In the genomic region with DNA sequence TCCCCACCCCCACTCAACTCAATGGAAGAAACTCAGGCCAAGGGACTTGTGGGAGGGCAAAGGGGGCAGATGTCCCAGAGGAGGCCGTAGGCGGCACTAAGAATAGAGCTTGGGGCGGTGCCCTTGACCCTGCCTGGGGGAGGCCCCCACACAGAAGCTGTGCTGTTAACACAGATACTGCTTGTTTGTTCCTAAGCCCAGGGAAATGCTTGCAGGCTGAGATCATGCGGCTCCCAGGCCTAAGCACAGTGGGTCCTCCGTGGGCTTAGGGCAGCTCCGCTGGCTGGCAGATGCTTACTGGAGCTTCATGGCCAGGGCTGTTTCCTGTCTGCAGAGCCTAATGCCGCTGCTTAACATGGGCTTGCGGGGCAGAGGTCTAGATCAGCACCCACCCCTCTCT, we compare ENCODE assay signal across 10 mouse cellular contexts. TPM values are rescaled to one million over a fixed set of nuclear protein-coding genes. Genes with fewer than 3 reads are reported as not detected.
DNase-seq lines count a peak whose midpoint lies in the region; ATAC-seq and TF ChIP-seq lines count a peak whose summit lies in the region.
"Had no signal": no experiment of that assay in that cellular context is flagged by ENCODE, and none has a peak within 500 bp of the region (broad histone marks: within the 10 kb centered on the region; RNA-seq: fewer than 3 reads in every experiment).

No protein-coding gene starts in this region.

- peak overlapping the region; percentile 25; the same call in 1 of the 2 replicates for H3K4me2 ChIP-seq in heart, embryonic 13.5 days
- no peak overlapping the region for H3K4me2 ChIP-seq in limb, embryonic 12.5 days

- peak overlapping the region; percentile 86 for H3K27ac ChIP-seq in heart, embryonic 13.5 days (replicated peaks)
- 0 out of 2 replicates have a peak overlapping the region, but pooled peaks have one; percentile 32 for H3K27ac ChIP-seq in limb, embryonic 12.5 days

- no peaks in the 10 kb centered on the region for H3K9me3 ChIP-seq in heart, embryonic 13.5 days
- H3K9me3 ChIP-seq in limb, embryonic 12.5 days = no peaks in the 10 kb centered on the region

- no peak overlapping the region for H3K4me3 ChIP-seq in heart, embryonic 13.5 days
- H3K4me3 ChIP-seq in limb, embryonic 12.5 days (replicated peaks) = no peak overlapping the region

- no peak for TF ChIP-seq POLR2A in brain, embryonic 14.5 days (IDR thresholded peaks at IDR 0.05; ENCODE audit: borderline replicate concordance, extremely low read depth, insufficient read depth, insufficient read length, poor library complexity, severe bottlenecking)

- 15% methylated on average over 8 of the region's 8 CpGs for WGBS in heart, embryonic 13.5 days
- WGBS in limb, embryonic 12.5 days = 76% methylated on average over 8 of the region's 8 CpGs

- peak; percentile 20 for DNase-seq in embryo, embryonic 10 days (ENCODE audit: low spot score)
- DNase-seq in embryo, embryonic 9.5 days (ENCODE audit: extremely low spot score) = no peak
- DNase-seq in brain, embryonic 14.5 days (ENCODE audit: low read depth) = peak; percentile 65
- no peak for DNase-seq in cerebellum, adult 18-20 months
- DNase-seq in left cerebral cortex, adult 8-10 months (ENCODE audit: low spot score in 2 of 2) = no peak
- DNase-seq: gastrocnemius, postnatal 36 days; thymus, adult 18-20 months had no signal

- H3K36me3 ChIP-seq in heart, embryonic 13.5 days = peaks cover 38% of the 10 kb centered on the region
- peaks cover 72% of the 10 kb centered on the region for H3K36me3 ChIP-seq in limb, embryonic 12.5 days

- H3K4me1 ChIP-seq in heart, embryonic 13.5 days = peaks cover 36% of the 10 kb centered on the region
- H3K4me1 ChIP-seq in limb, embryonic 12.5 days (replicated peaks) = peaks cover 12% of the 10 kb centered on the region

- TF ChIP-seq CTCF in brain, embryonic 14.5 days (IDR thresholded peaks at IDR 0.05; ENCODE audit: borderline replicate concordance, extremely low read depth, insufficient read depth, insufficient read length) = no peak

- no peaks in the 10 kb centered on the region for H3K27me3 ChIP-seq in heart, embryonic 13.5 days (replicated peaks)
- no peaks in the 10 kb centered on the region for H3K27me3 ChIP-seq in limb, embryonic 12.5 days

- H3K9ac ChIP-seq in heart, embryonic 13.5 days = peak overlapping the region; percentile 47; the same call in 1 of the 2 replicates
- no peak overlapping the region for H3K9ac ChIP-seq in limb, embryonic 12.5 days (replicated peaks)

- peak; percentile 61; the same call in 1 of the 2 replicates for ATAC-seq in heart, embryonic 13.5 days (ENCODE audit: extremely low read depth, insufficient number of reproducible peaks, low FRiP score, low TSS enrichment)
- ATAC-seq in limb, embryonic 12.5 days (ENCODE audit: insufficient number of reproducible peaks, insufficient read depth, low FRiP score, low TSS enrichment, low read depth) = peak; percentile 72; the same call in 1 of the 2 replicates
- no peak for ATAC-seq in activated CD4-positive, CD25-positive, alpha-beta regulatory T cell, adult 4 months

RNA-seq across cellular contexts. Expression of a gene that starts 44.5 kb away (rescaled TPM):
- polyA plus RNA-seq in brain, embryonic 14.5 days (2012; rRNA removed) = 9.3 and 9.9 TPM in 2 replicates
- 5.0 and 5.9 TPM in 2 replicates for polyA plus RNA-seq in heart, embryonic 13.5 days (2015; fragmentation: Nextera tagmentation; extraction: Ambion mirVana)
- polyA plus RNA-seq in limb, embryonic 12.5 days (2016; fragmentation: Nextera tagmentation; extraction: Ambion mirVana) = 3.3 and 6.3 TPM in 2 replicates
- total RNA-seq in left cerebral cortex, adult 8-10 months (2022) = 10 to 100 TPM; 11.7 to 20.4 (median 16.0) TPM
- polyA plus RNA-seq in activated CD4-positive, CD25-positive, alpha-beta regulatory T cell, adult 4 months (2017; shearing (Covaris generic)) = 10 to 100 TPM in 1 of 2 experiments, 1 to 10 TPM in 1; 7.6 to 10.0 TPM

Comparison
In these comparisons a context has a peak if more than half of its experiments do, and no peak if none do; other contexts are left out.
1. DNase-seq: peak in embryo, embryonic 10 days (single experiment) and brain, embryonic 14.5 days (single experiment); none in embryo, embryonic 9.5 days (single experiment), cerebellum, adult 18-20 months (0 of 2) and left cerebral cortex, adult 8-10 months (0 of 2).